Mouse (Mus musculus): ENCODE data around the gene Kcnc3. TPM values are rescaled to one million over a fixed set of nuclear protein-coding genes. Genes with fewer than 3 reads are reported as not detected.

Gene Kcnc3
- 1 to 10 TPM; 4.4 to 4.8 TPM for total RNA-seq (2021)
- polyA plus RNA-seq (2012; rRNA removed): 7.2 and 8.8 TPM in 2 replicates
- long read RNA-seq, partial matches to known transcripts: 0 of 1 reads
- long read RNA-seq, other reads (novel, unspliced or antisense): 0 of 1 reads

GRCm38 (mm10) chr7:44590402-44591347 lies at the start of gene Kcnc3:
Gene Kcnc3, plus strand, starts transcription at chr7:44590664.
- peak; percentile 93 for DNase-seq

- no peak for DNase-seq
Observed at GRCm38 (mm10) chr7:44542555-44542954, 47.9 kb upstream of the Kcnc3 start.

- no peak for DNase-seq
Observed at GRCm38 (mm10) chr7:44543071-44543470, 47.4 kb upstream of the Kcnc3 start.

DNA sequence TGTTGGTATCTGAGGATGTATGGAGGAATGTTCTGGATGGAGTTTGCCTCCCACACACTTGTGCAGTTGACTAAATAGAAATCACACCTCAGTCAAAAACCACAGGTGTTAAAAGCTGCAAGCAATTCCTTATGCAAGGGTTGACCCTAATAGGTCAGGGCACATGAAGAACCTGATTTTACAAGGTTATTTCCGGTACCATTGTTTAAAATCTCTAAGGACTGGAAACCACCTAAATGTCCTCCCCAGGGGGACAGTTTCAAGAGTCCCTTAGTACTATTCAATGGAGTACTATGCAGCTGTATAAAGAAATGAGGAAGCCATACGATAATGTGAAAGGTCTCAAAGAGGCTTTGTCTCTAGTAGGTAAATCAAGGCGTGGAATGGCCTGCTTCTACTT lies 44.2 kb upstream of the Kcnc3 start:
- DNase-seq: no peak

GRCm38 (mm10) chr7:44547041-44547440 lies 43.4 kb upstream of the Kcnc3 start:
- DNase-seq: no peak

GRCm38 (mm10) chr7:44547725-44548124 lies 42.7 kb upstream of the Kcnc3 start:
- DNase-seq: no peak

DNA sequence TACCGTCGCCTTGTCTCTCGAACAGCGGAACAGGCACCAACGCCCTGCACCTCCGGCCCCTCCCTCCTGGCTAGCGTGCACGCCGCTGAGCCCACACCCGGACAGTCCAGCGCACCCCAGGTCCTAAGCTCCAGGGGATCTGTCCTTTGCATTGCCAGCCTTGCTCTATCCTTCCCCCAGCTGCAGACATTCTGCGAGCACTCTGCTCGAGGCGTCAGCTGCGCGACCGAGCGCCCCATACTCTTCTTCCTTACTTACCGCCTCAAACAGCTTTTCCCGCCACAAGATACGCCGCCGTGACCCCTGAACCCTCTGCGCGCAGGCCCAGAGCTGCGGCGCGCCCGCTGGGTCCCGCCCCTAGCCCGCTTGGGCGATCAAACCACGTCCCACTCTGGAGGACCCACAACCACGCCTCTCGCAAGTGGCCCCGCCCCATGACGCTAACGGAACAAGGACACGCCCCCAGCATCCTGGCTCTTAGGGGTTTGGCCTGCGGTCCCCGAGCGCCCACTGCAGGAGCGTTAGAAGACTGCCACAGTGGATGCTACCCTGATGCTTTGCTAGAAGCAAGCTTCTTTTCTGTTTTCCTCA lies 41.9 kb upstream of the Kcnc3 start, which contains the start of gene Pold1:
Gene Pold1, minus strand, starts transcription at position 353 of the 591 bp plus-strand sequence.
- peak; percentile 100 for DNase-seq

DNA sequence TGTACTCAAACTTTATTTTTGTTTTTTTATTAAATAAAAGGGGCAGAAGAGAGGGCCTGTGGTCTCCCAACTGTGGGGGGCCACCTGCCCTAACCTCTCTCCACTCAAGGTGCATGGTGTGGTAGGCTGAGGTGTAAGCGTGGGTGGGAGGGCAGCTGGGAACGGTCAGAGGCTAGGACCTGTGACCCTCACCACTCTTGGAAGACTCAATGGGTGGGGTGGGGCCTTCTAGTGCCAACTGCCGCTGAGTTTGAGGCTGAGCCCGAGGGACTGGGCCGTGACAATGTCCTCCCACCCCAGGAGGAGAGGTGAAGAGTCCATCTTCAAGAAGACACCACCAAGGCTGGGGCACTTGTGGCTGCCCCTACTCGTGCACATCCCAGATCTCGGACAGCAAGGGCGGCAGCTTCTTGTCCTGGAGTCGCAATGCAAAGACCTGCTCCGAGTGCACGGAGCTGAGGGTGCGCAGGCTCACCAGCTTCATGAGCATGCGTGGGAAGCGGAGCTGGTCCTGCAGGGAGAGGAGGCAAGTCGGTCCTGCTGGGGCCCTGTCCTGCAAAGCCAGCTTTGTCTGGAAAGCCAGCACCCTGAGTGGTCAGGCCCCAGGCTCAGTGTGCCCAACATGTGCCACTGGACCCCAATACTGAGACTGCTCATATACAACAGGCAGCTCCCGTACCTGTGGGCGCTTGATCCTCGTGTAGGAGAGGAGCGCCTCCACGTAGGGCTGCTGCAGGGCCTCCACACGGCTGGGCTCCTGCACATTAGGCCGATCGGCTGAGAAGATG lies 40.6 kb upstream of the Kcnc3 start:
- DNase-seq: no peak

- DNase-seq: no peak
Observed at GRCm38 (mm10) chr7:44550409-44550678, 40.1 kb upstream of the Kcnc3 start.

DNA sequence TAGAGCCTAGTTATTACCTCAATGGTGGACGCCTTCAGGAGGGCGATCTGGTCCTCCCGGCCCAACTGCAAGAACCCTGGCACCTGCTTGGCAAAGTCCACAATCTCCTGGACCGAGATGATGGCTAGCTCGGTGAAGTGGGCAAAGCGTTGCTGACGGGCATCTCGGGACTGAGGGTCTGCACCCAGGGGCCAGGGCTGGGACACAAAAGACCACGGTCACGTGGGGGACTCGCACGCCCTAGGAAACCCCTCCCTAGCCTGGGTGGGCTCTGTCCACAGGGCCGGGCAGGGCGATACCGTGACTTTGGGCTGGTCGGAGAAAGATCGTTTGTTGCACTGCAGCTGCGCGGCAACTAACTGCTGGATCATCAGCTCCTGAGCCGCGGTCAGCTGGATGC lies 39.2 kb upstream of the Kcnc3 start:
- no peak for DNase-seq

DNA sequence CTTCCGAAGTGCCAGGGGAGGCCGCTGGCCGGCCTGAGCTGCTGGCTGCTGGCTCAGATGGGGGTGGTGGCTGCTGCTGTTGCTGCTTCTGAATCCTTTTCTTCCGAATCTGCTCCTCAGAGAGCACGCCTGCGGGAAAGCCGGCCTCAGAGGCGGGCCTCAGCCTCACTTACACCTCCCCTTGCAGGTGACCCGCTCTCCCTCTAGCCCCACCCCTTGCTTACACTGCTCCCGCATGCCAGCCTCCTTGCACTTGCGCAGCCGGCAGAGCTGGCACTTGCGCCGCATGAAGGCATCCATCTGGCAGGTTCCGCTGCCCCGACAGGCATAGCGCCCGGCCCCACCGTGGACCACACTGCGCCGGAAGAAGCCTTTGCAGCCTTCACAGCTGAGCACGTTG lies 38.7 kb upstream of the Kcnc3 start:
- DNase-seq: no peak

- no peak for DNase-seq
Observed at GRCm38 (mm10) chr7:44552141-44552908, 38.1 kb upstream of the Kcnc3 start.

DNA sequence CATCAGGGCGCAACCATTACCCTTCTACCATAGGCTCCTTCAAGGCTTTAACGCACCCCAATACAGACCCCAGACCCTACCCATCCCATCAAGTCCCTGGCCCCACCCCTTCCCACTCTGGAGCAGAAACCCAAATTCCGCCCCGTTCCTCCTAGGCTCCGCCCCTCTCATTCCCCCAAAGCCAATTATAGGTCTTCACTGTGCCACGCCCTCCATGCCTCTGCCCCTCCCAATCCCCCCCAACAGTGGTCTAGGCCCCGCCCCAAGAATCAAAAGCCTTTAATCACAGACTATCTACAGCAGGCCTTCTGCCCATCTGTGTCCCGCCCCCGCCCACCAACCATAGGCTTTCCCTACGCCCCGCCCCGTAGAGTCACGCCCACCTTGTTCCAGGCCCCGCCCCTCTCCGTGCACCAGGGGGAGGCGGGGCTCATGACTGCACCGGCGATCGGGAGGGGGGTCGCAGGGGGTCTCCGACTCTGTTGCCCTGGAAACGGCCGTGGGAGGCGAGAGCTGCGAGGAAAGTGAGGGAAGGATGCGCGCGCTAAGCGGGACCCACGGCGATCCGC lies 37.2 kb upstream of the Kcnc3 start:
- DNase-seq: peak; percentile 83

GRCm38 (mm10) chr7:44553826-44554225 lies 36.6 kb upstream of the Kcnc3 start, which contains the start of gene Nr1h2:
Gene Nr1h2, minus strand, starts transcription at chr7:44553951.
- peak; percentile 97 for DNase-seq

DNA sequence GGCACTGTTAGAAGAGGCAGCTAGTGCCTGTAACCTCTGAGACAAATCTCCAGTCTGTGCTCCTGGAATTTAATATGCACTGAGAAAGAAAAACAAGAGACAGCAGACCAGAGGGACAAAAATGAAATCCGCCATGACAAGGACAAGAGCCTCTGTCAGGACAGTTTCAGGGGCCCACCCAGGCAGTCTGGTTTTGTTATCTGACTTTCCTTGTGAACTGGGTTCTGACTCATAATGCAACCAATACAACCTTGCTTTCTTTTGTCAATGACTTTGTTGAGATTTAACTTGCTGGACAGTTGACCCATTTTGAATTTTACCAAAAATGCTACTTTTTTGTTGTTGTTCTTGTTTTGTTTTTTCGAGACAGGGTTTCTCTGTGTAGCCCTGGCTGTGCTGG lies 32.8 kb upstream of the Kcnc3 start:
- no peak for DNase-seq

DNA sequence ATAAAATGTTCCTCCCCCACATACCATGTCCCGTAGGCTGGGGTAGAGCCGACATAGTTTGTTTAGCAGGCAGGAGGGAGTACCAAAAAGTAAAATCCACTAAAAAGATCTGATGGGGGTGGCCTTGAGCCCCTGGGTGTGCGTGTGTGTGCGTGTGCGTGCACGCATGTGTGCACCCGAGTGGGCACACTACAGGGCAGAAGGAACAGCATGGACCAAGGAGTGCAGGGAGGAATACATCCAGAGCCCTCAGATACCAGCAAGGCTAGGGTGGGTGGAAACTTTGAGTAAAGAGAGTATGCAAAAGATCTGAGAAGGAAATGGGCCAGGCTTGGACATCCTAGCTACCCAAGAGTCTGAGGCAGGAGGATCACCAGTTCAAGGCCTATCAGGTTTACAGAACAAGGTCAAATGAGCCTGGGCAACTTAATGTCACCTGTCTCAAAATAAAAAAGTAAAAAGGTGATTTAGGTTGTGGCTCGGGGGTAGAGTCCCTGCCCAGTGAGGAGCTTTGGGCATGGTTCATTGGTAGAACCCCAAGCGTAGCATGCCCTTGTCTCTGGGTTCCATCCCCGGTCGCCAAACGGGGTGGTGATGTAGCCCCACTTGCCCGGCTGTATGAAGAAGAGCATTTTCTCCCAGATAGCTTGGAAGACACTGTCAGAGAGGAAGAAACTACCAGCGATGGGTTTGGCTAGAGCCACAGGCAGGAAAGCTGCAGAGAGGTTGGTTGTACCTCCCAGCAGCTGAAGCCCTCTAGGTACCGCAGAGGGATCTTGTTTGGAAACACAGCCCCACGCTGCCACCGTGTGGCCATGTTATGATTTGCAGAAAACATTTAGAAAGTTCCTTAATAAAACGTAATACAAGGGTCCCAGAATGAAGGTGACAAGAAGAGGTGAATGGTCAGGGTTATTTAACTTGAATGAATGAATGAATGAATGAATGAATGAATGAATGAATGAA lies 29.7 kb upstream of the Kcnc3 start:
- DNase-seq: peak; percentile 66

- DNase-seq: no peak
Observed at GRCm38 (mm10) chr7:44563284-44563683, 27.2 kb upstream of the Kcnc3 start.

DNA sequence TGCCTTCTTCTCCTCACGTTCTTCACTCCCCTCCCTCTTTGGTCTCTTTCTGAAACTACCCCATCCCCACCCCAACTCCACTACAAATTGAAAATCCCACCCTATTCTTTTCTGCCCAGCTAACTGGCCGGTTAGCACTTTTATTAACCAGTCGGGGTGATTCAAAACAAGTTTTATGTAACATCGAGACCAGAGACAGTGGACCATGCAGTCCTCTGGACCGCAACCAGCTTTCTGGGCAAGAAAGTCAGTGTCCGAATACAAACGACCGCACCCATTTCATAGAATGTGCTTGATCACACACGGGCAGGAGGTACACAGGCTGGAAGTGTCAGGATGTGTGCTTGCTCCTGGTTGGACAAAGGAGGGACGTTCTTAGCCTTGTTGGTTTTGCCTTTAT lies 26.0 kb upstream of the Kcnc3 start:
- DNase-seq: no peak

DNA sequence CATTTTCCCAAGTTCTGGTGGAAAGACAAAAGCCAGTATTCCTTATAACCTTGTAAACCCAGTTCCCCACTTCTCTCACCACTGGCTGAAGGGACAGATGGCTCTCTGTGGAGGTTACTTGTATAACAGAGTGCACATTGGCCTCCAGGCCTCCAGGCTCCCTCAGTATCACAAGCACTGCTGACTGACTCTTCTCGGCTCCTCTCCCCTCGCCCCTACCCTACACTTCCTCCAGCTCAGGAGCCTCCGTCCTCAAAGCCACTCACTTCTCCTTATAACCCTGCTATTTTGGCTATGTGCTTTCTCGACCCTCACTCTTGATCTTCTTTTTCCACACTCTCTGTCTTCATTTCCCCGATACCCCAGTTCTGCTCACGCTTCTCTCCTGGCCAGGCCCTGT lies 25.1 kb upstream of the Kcnc3 start:
- DNase-seq: no peak

GRCm38 (mm10) chr7:44568803-44569202 lies 21.7 kb upstream of the Kcnc3 start:
- no peak for DNase-seq
